Mouse (Mus musculus): ENCODE results near the gene Rab3a. TPM values are rescaled to one million over a fixed set of nuclear protein-coding genes. Genes with fewer than 3 reads are reported as not detected.

Rab3a gene
- total RNA-seq, 1 experiment from 2014 or later: 2.5 TPM

Other genes starting within 250 kb of the Rab3a start
- gene Rex1bd, start 247.9 kb upstream of the Rab3a start, total RNA-seq (2017): 16.6 to 32.7 TPM (median 26.1 TPM) in 3 replicates
- gene Uba52, start 243.9 kb upstream of the Rab3a start, total RNA-seq (2017): 1,178 to 1,886 TPM (median 1,315 TPM) in 3 replicates
- gene Fkbp8, start 227.0 kb upstream of the Rab3a start, total RNA-seq (2017): 147 to 174 TPM (median 173 TPM) in 3 replicates
- 63.0 to 84.2 TPM (median 67.0 TPM) in 3 replicates for gene Kxd1, start 226.7 kb upstream of the Rab3a start, total RNA-seq (2017)
- 13.9 to 16.9 TPM (median 15.1 TPM) in 3 replicates for gene Ell, start 215.2 kb upstream of the Rab3a start, total RNA-seq (2017)
- 9.3 to 16.3 TPM (median 15.3 TPM) in 3 replicates for gene Isyna1, start 160.3 kb upstream of the Rab3a start, total RNA-seq (2017)
- 83.1 to 151 TPM (median 94.1 TPM) in 3 replicates for gene Ssbp4, start 145.8 kb upstream of the Rab3a start, total RNA-seq (2017)
- gene Lrrc25, start 138.5 kb upstream of the Rab3a start, total RNA-seq (2017): 28.5 to 42.6 TPM (median 42.2 TPM) in 3 replicates
- 0.19 to 3.8 TPM in 2 of 3 replicates, not detected in the other for gene Gdf15, start 122.2 kb upstream of the Rab3a start, total RNA-seq (2017)
- gene Pgpep1, start 94.3 kb upstream of the Rab3a start, total RNA-seq (2017): 2.3 to 4.9 TPM (median 3.3 TPM) in 3 replicates
- 69.1 to 93.3 TPM (median 80.9 TPM) in 3 replicates for gene Lsm4, start 81.4 kb upstream of the Rab3a start, total RNA-seq (2017)
- 131 to 182 TPM (median 168 TPM) in 3 replicates for gene Jund, start 55.7 kb upstream of the Rab3a start, total RNA-seq (2017)
- gene Iqcn, start 51.2 kb upstream of the Rab3a start, total RNA-seq (2017): 0.67 to 0.78 TPM in 2 of 3 replicates, not detected in the other
- gene Gm3336, start 36.1 kb upstream of the Rab3a start, total RNA-seq (2017): not detected in 3 replicates
- 0.10 to 0.19 TPM in 2 of 3 replicates, not detected in the other for gene Pde4c, start 31.0 kb upstream of the Rab3a start, total RNA-seq (2017)
- 2.0 to 11.3 TPM (median 4.8 TPM) in 3 replicates for gene Mpv17l2, start 6.3 kb downstream of the Rab3a start, total RNA-seq (2017)
- 5.5 to 12.7 TPM (median 10.3 TPM) in 3 replicates for gene Pik3r2, start 22.0 kb downstream of the Rab3a start, total RNA-seq (2017)
- gene Mast3, start 50.4 kb downstream of the Rab3a start, total RNA-seq (2017): 9.6 to 28.2 TPM (median 11.6 TPM) in 3 replicates
- 2.7 to 11.0 TPM (median 7.9 TPM) in 3 replicates for gene Il12rb1, start 53.8 kb downstream of the Rab3a start, total RNA-seq (2017)
- gene Arrdc2, start 85.0 kb downstream of the Rab3a start, total RNA-seq (2017): 24.6 to 27.9 TPM (median 26.7 TPM) in 3 replicates
- gene Kcnn1, start 108.6 kb downstream of the Rab3a start, total RNA-seq (2017): not detected in 3 replicates
- gene Ccdc124, start 119.3 kb downstream of the Rab3a start, total RNA-seq (2017): 32.1 to 34.0 TPM (median 32.6 TPM) in 3 replicates
- not detected in 3 replicates for gene Slc5a5, start 138.1 kb downstream of the Rab3a start, total RNA-seq (2017)
- 1,371 to 1,607 TPM (median 1,447 TPM) in 3 replicates for gene Rpl18a, start 142.7 kb downstream of the Rab3a start, total RNA-seq (2017)
- gene Map1s, start 151.3 kb downstream of the Rab3a start, total RNA-seq (2017): 13.9 to 21.9 TPM (median 17.2 TPM) in 3 replicates

Data from monocyte, adult 5-6 weeks (primary cell).